Mouse (Mus musculus): ENCODE data around the gene B4galt4. TPM values are rescaled to one million over a fixed set of nuclear protein-coding genes. Genes with fewer than 3 reads are reported as not detected.
A peak's percentile ranks its signal among the peaks of the same experiment; 100 is the strongest.
"Not testable (repeated sequence)": the region's sequence is repeated elsewhere in the genome, so short reads cannot be mapped to it uniquely, and the experiment has no call there.

B4galt4 gene
- 10 to 100 TPM; 27.7 to 31.2 TPM for total RNA-seq (2021)
- long read RNA-seq, transcript B4galt4-205 (7 exons, 2,168 nt): minor isoform, 5 of 45 reads
- long read RNA-seq, transcript B4galt4-201 (7 exons, 2,304 nt): major isoform, 28 of 45 reads
- long read RNA-seq, partial matches to known transcripts: 8 of 45 reads
- long read RNA-seq, other reads (novel, unspliced or antisense): 3 of 45 reads

DNA sequence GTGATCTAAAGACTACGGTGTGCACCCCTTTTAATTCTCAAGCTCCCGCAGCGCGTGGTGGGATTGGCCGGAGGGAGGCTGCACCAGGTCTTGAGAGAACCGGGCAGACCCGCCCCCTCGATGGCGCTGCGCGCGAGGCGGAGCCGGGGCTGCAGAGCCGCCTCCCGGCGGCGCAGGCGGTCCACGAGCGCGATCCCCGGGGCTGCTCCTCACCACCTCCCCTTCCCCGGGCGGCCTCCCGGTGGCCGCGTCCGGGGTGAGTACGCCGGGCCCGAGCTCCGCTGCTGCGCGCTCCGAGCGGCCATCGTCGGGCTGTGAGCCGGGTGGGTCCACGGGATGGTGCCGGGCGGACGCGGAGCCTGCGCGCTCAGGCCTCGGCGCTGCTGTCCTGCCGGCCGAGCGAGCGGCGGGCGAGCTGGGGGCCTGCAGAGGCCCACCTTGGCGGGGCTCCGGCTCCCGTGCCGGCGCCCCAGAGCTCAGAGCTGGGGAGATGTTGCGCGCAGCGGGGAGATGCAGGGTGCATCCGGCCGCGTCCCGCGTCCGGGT lies at the start of gene B4galt4:
TSS of gene B4galt4 (plus strand) at position 152 of the 546 bp plus-strand sequence.
- peak; percentile 82 to 89 for DNase-seq (ENCODE audit: low spot score in 2 of 2)

- DNase-seq (ENCODE audit: low spot score in 2 of 2): no peak
Measured at GRCm38 (mm10) chr16:38694906-38695540, 47.0 kb upstream of the B4galt4 start.

DNA sequence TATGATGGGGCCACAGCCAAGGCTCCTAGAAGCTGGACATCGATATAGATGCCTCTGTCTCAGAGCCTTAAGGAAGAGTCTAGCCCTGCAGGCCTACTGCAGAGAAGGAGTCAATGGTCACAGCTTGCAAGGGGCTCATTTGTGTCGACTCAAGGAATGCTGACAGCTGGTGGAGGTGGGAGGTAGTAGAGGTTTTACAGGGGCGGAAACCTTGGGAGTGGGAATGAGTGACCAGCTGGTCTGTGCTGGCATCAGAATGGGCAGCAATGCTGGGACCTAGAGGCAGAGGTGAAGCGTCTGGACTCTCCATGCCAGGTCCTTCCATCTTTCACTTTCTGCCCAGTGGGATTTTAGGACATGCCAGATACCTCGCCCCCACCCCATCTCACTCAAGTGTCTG lies 46.5 kb upstream of the B4galt4 start:
- no peak for DNase-seq (ENCODE audit: low spot score in 2 of 2)

DNA sequence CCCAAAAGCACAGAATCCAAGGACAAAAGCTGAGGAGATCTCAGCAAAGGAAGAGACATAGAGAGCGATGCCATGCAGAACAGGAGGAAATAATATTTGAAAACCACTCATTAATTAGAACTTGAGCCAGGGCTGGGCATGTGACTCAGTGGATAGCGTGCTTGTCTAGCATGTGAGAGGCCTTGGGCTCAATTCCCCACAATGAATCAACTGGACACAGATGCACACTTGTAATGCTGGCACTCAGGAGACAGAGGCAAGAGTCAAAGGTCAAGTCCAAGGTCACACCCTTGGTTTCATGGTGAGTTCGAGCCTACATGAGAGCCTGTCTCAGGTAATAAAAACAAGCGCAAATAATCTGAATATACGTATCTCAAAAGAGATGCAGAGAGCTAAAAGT lies 44.5 kb upstream of the B4galt4 start:
- DNase-seq (ENCODE audit: low spot score in 2 of 2): no peak

- no peak for DNase-seq (ENCODE audit: low spot score in 2 of 2)
Measured at GRCm38 (mm10) chr16:38700392-38701162, 41.5 kb upstream of the B4galt4 start.

DNA sequence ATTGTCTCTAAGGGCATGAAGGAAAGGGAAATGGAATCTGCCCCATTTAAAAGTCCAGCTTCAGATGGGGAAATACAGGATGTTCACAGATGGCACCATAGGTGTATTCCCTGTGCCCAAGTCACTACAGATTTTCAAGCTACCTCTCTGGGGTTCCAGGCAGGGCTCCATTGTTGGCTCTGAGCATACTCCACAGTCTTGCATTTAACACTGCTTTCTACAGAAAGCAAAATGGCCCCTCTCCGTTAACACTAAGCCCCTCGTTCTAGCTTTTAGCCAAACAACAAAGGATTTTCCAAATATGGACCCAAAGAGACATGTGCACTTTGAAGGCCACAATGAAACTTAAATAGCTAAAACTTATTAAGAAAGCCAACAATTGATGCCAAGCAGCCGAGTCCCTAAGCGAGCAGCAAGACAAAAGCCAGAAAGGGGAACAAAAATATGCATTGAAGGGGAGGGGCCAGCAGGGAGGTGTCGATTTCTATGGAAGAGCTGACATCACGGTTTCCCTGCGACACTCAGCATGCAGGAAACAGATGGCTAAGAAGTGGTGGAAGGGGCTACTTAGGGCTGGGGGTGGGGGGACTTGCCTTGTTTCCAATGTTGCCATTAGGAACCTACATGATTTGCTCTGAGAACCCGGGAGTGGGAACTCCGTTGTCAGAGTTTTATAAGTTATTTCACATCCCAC lies 40.4 kb upstream of the B4galt4 start:
- no peak for DNase-seq (ENCODE audit: low spot score in 2 of 2)

- DNase-seq (ENCODE audit: low spot score in 2 of 2): no peak
Measured at GRCm38 (mm10) chr16:38702316-38702715, 39.7 kb upstream of the B4galt4 start.

DNA sequence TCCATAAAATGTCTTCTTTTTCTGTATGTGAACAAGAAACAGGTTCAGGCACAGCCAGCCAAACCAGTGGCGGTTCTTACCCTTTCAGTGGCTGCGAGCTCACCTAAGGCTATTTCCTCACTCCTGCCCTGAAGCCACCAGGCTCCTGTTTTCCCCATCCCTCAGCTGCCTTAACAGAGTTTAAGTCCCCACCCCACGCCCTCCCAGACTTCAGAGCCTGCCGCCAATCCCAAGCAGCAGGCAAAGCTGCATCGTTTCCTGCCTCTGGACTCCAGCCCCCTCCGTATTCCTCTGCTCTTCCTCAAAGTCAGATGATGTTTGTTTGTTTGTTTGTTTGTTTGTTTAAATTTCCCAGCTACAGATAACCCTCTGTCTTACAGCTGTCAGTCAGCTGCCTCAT lies 38.6 kb upstream of the B4galt4 start:
- no peak for DNase-seq (ENCODE audit: low spot score in 2 of 2)

- no peak for DNase-seq (ENCODE audit: low spot score in 2 of 2)
Measured at GRCm38 (mm10) chr16:38705531-38706281, 36.4 kb upstream of the B4galt4 start.

GRCm38 (mm10) chr16:38706782-38707181 lies 35.3 kb upstream of the B4galt4 start:
- DNase-seq (ENCODE audit: low spot score in 2 of 2): no peak

GRCm38 (mm10) chr16:38708962-38709520 lies 33.0 kb upstream of the B4galt4 start:
- no peak for DNase-seq (ENCODE audit: low spot score in 2 of 2)

DNA sequence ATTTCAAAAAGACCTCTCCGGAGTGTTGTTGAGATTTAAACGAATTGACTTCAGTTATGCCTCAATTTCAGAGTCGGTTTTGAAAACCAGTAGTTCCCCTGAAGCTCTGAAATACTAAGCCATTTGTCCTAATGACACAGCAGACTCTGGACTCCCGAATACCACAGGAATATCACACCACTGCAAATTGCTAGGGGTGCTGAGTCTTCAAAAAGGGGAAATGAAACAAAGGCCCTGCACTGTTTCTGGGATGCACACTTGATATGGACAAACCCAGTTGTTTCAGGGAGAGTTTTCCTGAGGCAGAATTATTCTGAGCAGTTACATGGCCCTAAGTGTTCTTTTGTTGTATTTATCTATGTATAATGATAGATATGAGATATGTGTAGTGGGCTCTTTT lies 30.8 kb upstream of the B4galt4 start:
- no peak for DNase-seq (ENCODE audit: low spot score in 2 of 2)

- no peak for DNase-seq (ENCODE audit: low spot score in 2 of 2)
Measured at GRCm38 (mm10) chr16:38712105-38712504, 30.0 kb upstream of the B4galt4 start.

GRCm38 (mm10) chr16:38712581-38713403 lies 29.3 kb upstream of the B4galt4 start, which contains the start of gene Arhgap31:
Arhgap31 (minus strand) TSS chr16:38713274.
- DNase-seq (ENCODE audit: low spot score in 2 of 2): peak; percentile 67 to 72

DNA sequence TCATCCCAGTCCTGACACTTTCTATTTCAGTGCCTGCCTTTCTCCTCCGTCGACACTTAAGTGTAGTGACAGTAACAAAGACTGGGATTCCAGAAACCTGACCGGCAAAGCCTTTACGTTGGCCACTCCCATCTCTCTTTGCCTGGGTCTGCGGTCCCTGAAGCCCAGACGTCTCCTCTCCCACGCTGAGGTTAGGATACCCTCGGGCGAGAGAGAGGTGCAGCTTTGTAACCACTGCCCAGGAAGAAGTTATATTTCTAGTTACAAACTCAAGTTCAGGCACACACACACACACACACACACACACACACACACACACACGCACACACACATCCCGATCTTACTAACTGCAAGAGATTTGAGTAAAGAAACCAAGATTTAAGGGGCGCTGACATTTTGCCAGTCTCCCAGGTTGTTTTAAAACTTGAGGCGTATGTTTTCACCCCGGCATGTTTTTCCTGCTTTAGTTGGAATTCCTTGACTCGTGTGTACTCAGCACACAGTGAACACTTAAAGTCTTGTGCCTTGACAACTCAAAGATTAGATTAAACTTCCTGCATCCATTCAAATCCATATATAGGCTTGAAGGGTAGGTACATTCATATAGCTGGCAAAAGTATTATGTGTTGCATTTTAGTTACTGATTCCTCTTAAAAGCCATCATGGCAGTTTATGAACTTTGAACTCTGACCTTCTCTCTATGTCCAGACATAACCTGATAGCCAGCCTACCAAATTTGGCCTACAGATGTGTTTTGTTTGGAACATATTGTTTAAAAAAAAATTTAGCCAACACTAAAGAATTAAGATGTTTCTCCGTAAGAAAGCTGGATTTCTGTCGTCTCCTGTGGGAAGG lies 28.4 kb upstream of the B4galt4 start:
- no peak for DNase-seq (ENCODE audit: low spot score in 2 of 2)

GRCm38 (mm10) chr16:38714259-38714526 lies 27.9 kb upstream of the B4galt4 start:
- DNase-seq (ENCODE audit: low spot score in 2 of 2): not testable (repeated sequence)

GRCm38 (mm10) chr16:38721377-38721776 lies 20.7 kb upstream of the B4galt4 start:
- no peak for DNase-seq (ENCODE audit: low spot score in 2 of 2)

- DNase-seq (ENCODE audit: low spot score in 2 of 2): no peak
Measured at GRCm38 (mm10) chr16:38724256-38724655, 17.8 kb upstream of the B4galt4 start.

GRCm38 (mm10) chr16:38724974-38725373 lies 17.1 kb upstream of the B4galt4 start:
- DNase-seq (ENCODE audit: low spot score in 2 of 2): no peak

Data from layer of hippocampus, postnatal 10 days (tissue).